Mouse (Mus musculus) kidney, embryonic 15.5 days (tissue): ENCODE measurements around the gene Etfbkmt. TPM values are rescaled to one million over a fixed set of nuclear protein-coding genes. Genes with fewer than 3 reads are reported as not detected.
"Not testable (repeated sequence)": the region's sequence is repeated elsewhere in the genome, so short reads cannot be mapped to it uniquely, and the experiment has no call there.

Source experiments
- ATAC-seq: fragments of 200-750 bp; cut with Nextera tagmentation; replicated peaks from 2 replicates; pipeline ENCODE4 v1.8.0; 2017; ENCODE audit warnings: moderate TSS enrichment; ENCODE audit not compliant: low FRiP score
- H3K27ac ChIP-seq: fragments of 300-500 bp; sonication (generic); 2 replicates; pipeline ENCODE4 v1.5.1; 2015; ENCODE audit warnings: mild to moderate bottlenecking, inconsistent platforms
- H3K27me3 ChIP-seq: fragments of 300-500 bp; sonication (generic); 2 replicates; pipeline ENCODE4 v1.6.1; 2015; ENCODE audit warnings: inconsistent platforms
- H3K36me3 ChIP-seq: fragments of 300-500 bp; sonication (generic); 2 replicates; pipeline ENCODE4 v1.6.1; 2015; ENCODE audit warnings: inconsistent platforms
- H3K4me1 ChIP-seq: fragments of 300-500 bp; sonication (generic); 2 replicates; pipeline ENCODE4 v1.6.1; 2015; ENCODE audit warnings: inconsistent platforms
- H3K4me2 ChIP-seq: fragments of 300-500 bp; sonication (generic); 2 replicates; pipeline ENCODE4 v1.6.1; 2015; ENCODE audit warnings: moderate library complexity, mild to moderate bottlenecking, inconsistent platforms
- H3K4me3 ChIP-seq: fragments of 300-500 bp; sonication (generic); replicated peaks from 2 replicates; pipeline ENCODE4 v1.5.1; 2015; ENCODE audit warnings: mild to moderate bottlenecking, inconsistent platforms
- H3K9ac ChIP-seq: fragments of 300-500 bp; sonication (generic); 2 replicates; pipeline ENCODE4 v1.6.1; 2015; ENCODE audit warnings: mild to moderate bottlenecking, inconsistent platforms
- H3K9me3 ChIP-seq: fragments of 300-500 bp; sonication (generic); replicated peaks from 2 replicates; pipeline ENCODE4 v1.6.1; 2016; ENCODE audit warnings: inconsistent platforms
- WGBS: fragments of 180-500 bp; shearing (Covaris S2); methylation state at CpG from one replicate; pipeline ENCODE4 v1.1.7; 2015; ENCODE audit warnings: mixed read lengths; 5-methylcytosine and 5-hydroxymethylcytosine counted together
- polyA plus RNA-seq: library from polyadenylated mRNA; unstranded; fragments of >200 nt; fragmentation: Nextera tagmentation; extraction: Ambion mirVana; gene quantifications from 2 replicates; pipeline ENCODE4 v1.2.1, GENCODE M21; 2015

Etfbkmt gene
- polyA plus RNA-seq, 1 experiment from 2014 or later = 20.4 TPM

DNA sequence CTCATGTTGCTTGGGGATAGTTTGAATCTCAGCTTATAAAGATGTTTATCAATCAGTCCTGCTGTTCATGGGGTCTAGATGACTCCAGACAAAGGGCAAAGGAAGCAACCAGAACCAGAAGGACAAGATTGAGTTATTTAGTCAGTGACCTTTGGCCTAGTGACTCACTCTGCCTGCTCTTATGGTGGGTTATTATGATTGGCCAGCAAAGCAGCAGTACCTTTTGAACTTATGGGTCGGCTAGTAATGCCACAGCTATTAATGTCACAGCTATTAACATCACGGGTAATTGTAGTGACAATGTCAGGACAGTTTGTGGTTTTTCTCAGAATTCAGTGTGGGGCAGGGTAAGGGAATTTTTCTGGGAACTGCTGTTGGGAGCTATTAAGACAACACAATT, 1.7 kb upstream of the Etfbkmt start:
- Histone ChIP-seq H3K4me2 (no peak overlapping the region), H3K4me1 (peaks cover 36% of the 10 kb centered on the region), H3K36me3 (no peaks in the 10 kb centered on the region), H3K27ac (no peak overlapping the region), H3K9me3 (no peaks in the 10 kb centered on the region), H3K4me3 (no peak overlapping the region), H3K27me3 (no peaks in the 10 kb centered on the region), H3K9ac (no peak overlapping the region)
- WGBS = 38% methylated on average over 2 of the region's 2 CpGs
- ATAC-seq = no peak

DNA sequence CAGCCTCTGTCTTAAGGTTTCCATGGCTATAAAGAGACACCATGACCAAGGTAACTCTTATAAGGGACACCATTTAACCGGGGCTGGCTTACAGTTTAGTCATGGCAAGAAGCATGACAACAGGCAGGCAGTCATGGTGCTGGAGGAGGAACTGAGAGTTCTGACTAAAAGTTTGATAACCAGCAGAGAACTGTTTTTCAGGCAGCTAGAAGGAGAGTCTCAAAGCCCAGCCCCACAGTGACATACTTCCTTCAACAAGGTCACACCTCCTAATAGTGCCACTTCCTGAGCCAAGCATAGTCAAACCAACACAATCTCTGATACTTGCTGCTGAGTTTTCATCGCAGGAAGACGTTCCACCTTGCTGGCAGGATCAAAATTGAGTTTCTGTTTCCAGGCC, 638 bp upstream of the Etfbkmt start:
- H3K36me3 ChIP-seq = peaks cover under 1% of the 10 kb centered on the region
- ATAC-seq = no peak
- no peaks in the 10 kb centered on the region for H3K9me3 ChIP-seq
- H3K9ac ChIP-seq = no peak overlapping the region
- H3K4me3 ChIP-seq = no peak overlapping the region
- peaks cover 30% of the 10 kb centered on the region for H3K4me1 ChIP-seq
- no peak overlapping the region for H3K4me2 ChIP-seq
- H3K27ac ChIP-seq = no peak overlapping the region
- no peaks in the 10 kb centered on the region for H3K27me3 ChIP-seq
- 84% methylated on average over 3 of the region's 3 CpGs for WGBS

DNA sequence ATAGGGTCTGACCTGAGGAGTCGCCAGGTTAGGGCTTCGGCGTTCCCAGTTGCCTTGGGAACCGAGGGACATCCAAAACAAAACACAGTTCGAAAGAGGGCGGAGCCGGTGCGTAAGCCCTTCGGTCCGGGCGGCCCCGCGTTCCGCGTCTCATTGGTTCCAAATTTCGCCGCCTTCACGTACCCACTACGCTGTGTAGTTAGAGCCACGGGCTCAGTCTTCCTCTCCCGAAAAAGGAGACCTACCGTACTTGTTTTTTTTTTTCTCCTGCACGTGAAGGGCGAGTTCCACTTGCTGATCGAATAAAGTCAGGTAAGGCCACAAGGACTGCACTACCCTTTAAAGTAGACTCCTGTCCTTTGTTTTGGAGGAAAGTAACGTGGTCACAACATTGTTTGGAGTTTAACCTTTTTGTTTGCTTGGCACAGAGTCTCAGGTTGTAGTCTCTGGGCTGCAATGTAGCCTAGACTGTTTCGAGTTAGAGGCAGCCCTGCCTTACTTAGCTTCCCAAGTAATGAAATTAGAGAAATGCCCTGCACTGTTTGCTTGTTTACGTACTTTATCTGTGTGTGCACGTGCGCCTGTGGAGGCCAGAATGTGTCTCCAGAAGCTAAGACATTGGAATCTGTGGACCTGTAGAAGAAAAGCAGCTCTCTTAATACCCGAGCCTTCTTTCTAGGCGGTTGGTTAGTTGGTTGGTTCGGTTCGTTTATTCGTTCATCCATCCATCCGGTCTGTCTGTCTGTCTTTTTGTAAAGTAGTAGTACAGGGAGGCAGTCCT, 1.9 kb downstream of the Etfbkmt start:
- Histone ChIP-seq H3K9me3 (no peaks in the 10 kb centered on the region), H3K4me1 (peaks cover 14% of the 10 kb centered on the region), H3K36me3 (peaks cover 21% of the 10 kb centered on the region), H3K4me3 (peak overlapping the region; percentile 58), H3K27me3 (no peaks in the 10 kb centered on the region), H3K27ac (peak overlapping the region; percentile 78), H3K9ac (peak overlapping the region; percentile 60), H3K4me2 (peak overlapping the region; percentile 72)
- WGBS = 3% methylated on average over 36 of the region's 36 CpGs
- ATAC-seq = peak; percentile 97

DNA sequence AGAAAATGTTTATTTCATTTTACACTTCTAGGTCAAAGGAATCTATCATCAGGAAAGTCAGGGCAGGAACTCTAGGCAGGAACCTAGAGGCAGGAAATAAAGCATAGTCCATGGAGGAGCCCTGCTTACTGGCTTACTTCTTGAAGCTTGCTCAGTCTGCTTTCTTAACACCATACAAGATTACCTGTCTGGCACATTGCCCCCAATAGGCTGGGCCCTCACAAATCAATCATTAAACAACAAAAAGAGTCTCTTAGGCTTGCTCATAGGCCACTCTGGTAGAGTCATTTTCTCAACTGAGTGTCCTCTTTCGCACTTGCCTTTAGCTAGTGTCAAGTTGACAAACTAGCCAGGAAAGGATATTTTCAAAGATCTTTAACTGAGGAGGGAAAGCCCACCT, 5.5 kb downstream of the Etfbkmt start:
- Histone ChIP-seq H3K36me3 (peaks cover 28% of the 10 kb centered on the region), H3K4me1 (peaks cover 17% of the 10 kb centered on the region), H3K9me3 (no peaks in the 10 kb centered on the region), H3K27me3 (no peaks in the 10 kb centered on the region), H3K4me2 (no peak overlapping the region), H3K27ac (no peak overlapping the region), H3K4me3 (no peak overlapping the region), H3K9ac (no peak overlapping the region)
- WGBS = 100% methylated on average over 1 of the region's 1 CpGs
- no peak for ATAC-seq

DNA sequence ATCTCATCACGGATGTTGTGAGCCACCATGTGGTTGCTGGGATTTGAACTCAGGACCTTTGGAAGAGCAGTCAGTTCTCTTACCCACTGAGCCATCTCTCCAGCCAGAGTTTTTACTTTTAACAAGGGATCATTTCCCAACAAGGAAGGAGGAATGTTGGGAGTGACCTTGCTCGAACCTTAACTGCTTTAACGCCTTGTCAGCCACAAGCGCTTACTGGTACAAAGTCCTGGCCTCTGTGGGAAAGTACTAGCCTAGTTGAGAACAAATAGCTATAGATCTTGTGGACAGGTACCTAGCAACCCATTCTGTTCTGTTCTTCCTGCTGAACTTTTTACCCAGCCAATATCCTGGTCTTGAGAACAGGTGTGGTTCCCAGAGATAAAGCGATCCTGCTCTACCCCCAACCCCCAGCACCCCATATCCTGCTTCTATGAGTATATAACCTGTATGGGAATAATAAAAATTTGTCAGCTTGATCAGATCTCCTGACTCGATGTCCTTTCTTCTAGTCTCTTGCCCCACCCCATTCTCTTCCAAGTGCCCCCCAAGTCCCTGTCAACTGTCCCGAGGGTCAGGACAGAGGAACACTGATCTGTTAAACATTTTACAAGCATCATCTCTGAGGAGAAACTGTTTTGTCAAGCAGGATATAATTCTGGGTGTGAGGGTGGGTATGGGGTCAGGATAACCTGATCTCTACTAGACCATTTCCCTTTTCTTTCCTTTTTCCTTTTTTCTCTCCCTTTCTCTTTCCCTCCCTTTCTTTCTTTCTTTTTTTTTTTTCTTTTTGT, 9.0 kb downstream of the Etfbkmt start:
- Histone ChIP-seq H3K9ac (no peak overlapping the region), H3K4me2 (no peak overlapping the region), H3K27me3 (no peaks in the 10 kb centered on the region), H3K4me3 (no peak overlapping the region), H3K36me3 (peaks cover 41% of the 10 kb centered on the region), H3K9me3 (no peaks in the 10 kb centered on the region), H3K4me1 (0 out of 2 replicates have a peak, but pooled peaks cover 3% of the 10 kb centered on the region), H3K27ac (no peak overlapping the region; the same call in 1 of the 2 replicates)
- WGBS = 57% methylated on average over 7 of the region's 7 CpGs
- peak; percentile 60; the same call in 1 of the 2 replicates for ATAC-seq

DNA sequence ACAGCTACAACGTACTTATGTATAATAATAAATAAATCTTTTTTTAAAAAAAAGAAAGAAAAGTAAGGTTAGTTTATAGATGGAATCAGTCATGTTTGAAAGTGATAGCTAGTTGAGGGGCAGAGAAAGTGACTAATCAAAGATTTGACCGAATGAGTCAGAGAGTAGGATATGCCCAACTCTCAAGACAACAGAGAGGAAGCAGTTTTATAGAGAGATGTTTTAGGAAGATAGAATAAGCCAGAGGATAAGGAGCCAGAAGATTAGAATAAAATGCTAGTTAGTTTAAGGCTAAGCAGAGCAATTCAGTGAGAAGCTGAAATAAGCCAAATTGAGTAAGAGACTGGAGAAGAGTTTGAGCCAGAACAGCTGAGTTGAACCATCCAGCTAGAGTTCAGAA, 12.5 kb downstream of the Etfbkmt start:
- Histone ChIP-seq H3K27me3 (no peaks in the 10 kb centered on the region), H3K27ac (no peak overlapping the region), H3K9me3 (no peaks in the 10 kb centered on the region), H3K4me2 (no peak overlapping the region), H3K36me3 (peaks cover 26% of the 10 kb centered on the region), H3K4me3 (no peak overlapping the region), H3K4me1 (peaks cover 18% of the 10 kb centered on the region), H3K9ac (no peak overlapping the region)
- 87% methylated on average over 2 of the region's 2 CpGs for WGBS
- ATAC-seq = no peak

DNA sequence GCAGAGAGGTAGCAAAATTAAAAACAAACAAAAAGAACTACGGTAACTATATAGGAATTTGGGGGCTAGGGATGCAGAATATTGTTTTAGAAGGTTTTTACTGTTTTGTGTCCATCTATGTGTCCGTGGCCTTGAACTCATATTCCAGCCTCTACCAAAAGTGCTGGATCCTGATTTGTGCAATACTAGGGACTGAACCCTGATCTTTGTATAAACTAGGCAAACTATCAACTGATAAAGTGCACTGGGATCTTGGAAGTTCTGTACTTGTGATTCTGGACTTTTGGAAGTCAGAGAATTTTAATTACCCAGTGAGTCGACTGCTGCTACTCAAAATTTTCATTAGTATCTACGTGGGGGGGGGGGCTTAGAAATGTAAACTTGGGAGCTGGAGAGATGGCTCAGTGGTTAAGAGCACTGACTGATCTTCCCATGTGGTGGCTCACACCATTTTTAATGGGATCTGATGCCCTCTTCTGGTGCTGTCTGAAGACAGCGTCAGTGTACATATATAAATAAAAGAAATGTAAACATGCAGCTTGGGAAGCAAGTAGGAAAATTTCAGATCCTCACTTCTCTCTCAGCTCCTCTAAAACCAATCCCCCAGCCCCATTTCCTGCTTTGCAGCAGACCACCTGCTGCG, 13.9 kb downstream of the Etfbkmt start:
- no peak for ATAC-seq

DNA sequence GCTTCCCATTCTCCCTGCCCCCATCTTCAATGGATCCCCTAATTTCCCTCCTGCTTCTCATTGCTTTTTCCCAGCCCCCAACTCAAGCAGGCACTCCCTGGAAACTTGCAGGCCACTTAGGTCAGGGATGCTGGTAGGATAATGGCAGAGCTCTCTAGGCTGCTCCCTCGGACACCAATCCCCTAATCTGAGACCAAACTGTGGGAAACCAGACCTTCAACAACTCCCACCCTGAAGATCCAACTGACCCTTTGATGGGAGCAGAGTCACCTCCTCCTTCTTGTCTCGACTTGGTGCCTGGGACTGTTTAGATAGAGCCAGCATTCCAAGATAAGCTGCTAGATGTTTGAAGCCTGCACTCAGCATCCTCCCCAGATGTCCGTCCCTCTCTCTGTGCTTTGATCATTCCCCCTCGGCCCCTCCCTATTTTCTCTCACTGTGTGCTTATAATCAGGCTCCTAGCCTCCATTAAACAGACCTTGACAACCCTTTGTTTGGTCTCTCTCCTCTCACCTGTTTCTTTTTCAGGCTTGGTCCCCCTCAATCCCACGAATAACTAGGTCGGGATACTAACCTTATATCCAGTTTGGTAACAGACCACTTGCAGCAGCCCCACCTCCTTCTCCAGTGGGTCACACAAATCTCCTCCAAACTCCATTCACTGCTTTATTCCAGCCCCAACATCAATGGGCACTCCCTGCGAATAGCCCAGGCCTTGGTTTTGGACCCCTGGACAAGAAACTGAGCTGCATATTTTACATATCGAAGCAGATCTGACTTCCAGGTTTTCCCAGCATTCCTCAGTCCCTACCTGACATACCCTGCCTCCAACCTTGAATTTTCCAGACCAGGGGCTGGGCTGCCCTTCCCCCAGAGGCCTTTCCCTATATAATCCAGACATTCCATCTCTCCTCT, 14.7 kb downstream of the Etfbkmt start:
- Histone ChIP-seq H3K4me3 (no peak overlapping the region), H3K4me2 (no peak overlapping the region), H3K27ac (peak overlapping the region; percentile 61), H3K9ac (no peak overlapping the region), H3K27me3 (no peaks in the 10 kb centered on the region), H3K9me3 (no peaks in the 10 kb centered on the region), H3K36me3 (peaks cover 38% of the 10 kb centered on the region), H3K4me1 (peaks cover 15% of the 10 kb centered on the region)
- WGBS = 18% methylated on average over 8 of the region's 8 CpGs
- ATAC-seq = peak; percentile 59

More for the DNA sequence above, 13.9 kb downstream of the Etfbkmt start:
- H3K4me2 ChIP-seq = no peak overlapping the region
- no peak overlapping the region for H3K9ac ChIP-seq
- H3K4me3 ChIP-seq = no peak overlapping the region
- H3K36me3 ChIP-seq = peaks cover 31% of the 10 kb centered on the region
- H3K9me3 ChIP-seq = no peaks in the 10 kb centered on the region
- H3K27ac ChIP-seq = peak overlapping the region; percentile 61; the same call in 1 of the 2 replicates
- H3K4me1 ChIP-seq = peaks cover 16% of the 10 kb centered on the region
- WGBS = 40% methylated on average over 6 of the region's 6 CpGs
- no peaks in the 10 kb centered on the region for H3K27me3 ChIP-seq

DNA sequence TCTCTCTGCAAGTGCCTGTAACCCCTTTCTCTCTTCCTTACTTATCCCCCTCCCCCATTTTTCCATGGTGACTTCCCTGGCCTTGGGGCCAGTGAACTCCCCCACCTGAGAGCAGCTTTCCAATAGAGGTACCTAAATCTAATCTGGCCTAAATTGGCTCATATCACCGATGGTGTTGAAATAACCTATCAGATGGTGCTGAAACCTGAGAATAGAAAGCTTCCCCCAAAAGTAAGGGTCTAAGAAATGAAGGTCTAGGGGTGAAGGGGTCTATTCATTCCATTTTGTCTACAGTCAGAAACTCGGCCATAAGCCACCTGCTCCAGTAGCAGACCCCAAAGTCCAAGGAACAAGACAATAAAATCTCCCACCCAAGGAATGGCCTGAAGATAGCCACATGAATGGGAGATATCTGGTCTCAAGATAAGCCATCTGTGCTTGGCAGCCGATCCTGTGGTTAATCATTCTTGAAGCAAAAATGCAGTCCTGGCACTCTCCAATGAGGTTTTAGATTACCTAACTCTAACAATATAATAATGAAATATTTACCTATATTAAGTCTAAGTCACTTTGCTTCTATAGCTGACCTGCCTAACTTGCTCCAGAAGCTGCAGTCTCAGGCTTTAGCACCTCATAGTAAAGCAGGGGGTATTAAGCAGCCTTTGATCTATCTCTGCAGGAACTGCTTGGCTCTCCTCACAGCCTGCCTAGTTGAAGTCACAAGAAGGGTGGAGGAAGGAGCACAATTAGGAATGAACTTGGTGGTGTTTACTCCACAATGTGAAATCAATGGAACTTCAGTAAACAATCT, 15.6 kb downstream of the Etfbkmt start:
- no peak overlapping the region for H3K4me3 ChIP-seq
- H3K9ac ChIP-seq = no peak overlapping the region
- H3K27me3 ChIP-seq = no peaks in the 10 kb centered on the region
- H3K4me1 ChIP-seq = peaks cover 15% of the 10 kb centered on the region
- peaks cover 40% of the 10 kb centered on the region for H3K36me3 ChIP-seq
- H3K4me2 ChIP-seq = no peak overlapping the region
- no peaks in the 10 kb centered on the region for H3K9me3 ChIP-seq
- peak overlapping the region; percentile 61 for H3K27ac ChIP-seq
- peak; percentile 27; the same call in 1 of the 2 replicates for ATAC-seq
- 42% methylated on average over 3 of the region's 3 CpGs for WGBS

DNA sequence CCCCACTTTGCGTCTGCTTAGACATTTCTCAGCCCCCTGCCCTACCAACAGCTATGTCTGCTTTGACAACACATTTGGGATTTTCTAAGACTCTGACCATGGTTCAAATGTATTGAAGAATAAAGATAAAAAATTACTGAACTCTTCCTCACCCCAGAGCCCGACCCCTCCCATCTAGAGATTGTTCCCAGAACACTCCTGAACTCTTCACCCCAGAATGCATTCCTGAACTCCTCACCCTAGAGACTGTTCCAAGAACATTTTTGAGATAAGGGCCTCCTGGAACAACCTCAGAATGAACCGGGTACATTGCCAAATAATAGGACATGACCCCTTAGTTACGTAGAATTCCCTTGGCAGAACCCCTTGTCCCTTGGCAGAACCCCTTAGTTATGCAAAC, 27.4 kb downstream of the Etfbkmt start:
- H3K4me1 ChIP-seq, H3K4me3 ChIP-seq, H3K4me2 ChIP-seq, H3K27me3 ChIP-seq, H3K27ac ChIP-seq, ATAC-seq, H3K9me3 ChIP-seq, H3K9ac ChIP-seq: not testable (repeated sequence)
- 76% methylated on average over 3 of the region's 4 CpGs for WGBS
- H3K36me3 ChIP-seq = peaks cover 62% of the 10 kb centered on the region

DNA sequence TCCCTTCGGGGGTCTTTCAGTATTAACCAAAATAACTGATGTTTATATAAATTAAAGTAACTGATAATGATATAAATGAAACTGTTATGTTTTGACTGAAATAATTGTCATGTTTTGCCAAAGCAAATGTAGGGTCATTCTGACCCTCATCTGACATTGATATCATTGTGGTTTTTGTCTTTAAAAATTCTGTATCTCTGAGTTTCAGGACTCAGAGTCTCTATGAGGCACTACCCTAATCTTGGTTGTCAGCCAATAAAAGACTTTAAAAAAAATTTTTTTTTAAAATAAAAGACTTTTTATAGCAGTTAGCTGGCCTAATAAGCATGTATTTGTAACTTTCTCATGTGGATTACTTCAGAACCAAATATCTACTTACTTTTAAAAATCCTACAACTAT, 28.0 kb downstream of the Etfbkmt start:
- H3K4me1 ChIP-seq = no peaks in the 10 kb centered on the region
- H3K27me3 ChIP-seq = no peaks in the 10 kb centered on the region
- peaks cover 56% of the 10 kb centered on the region for H3K36me3 ChIP-seq
- ATAC-seq = no peak
- H3K9ac ChIP-seq = no peak overlapping the region
- 95% methylated on average over 1 of the region's 1 CpGs for WGBS
- no peak overlapping the region for H3K27ac ChIP-seq
- H3K9me3 ChIP-seq = no peaks in the 10 kb centered on the region
- H3K4me2 ChIP-seq = no peak overlapping the region
- no peak overlapping the region for H3K4me3 ChIP-seq
